In the genomic region with DNA sequence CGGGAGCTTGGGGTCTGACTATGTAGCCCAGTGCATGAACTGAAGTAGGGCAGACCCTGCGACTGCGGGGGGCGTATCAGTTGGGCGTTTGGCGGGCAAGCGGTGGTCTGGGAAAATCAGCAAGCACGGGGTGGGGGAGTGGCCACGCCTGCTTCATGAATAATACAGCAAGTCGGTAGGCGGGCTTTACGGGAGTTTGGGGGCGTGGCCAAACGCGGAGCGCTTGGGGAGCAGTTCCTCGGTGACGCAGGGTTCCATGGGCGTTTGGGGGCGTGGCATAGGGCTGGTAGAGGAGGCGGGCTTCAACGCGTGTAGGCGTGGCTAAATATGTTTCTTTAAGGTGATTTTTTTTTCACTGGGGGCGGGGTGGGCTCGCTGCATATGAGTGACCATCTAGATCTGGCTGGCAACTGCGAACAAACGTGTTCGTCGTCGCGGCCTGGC, we compare ENCODE assay signal across 7 mouse cellular contexts. TPM values are rescaled to one million over a fixed set of nuclear protein-coding genes. Genes with fewer than 3 reads are reported as not detected.
DNase-seq lines count a peak whose midpoint lies in the region; ATAC-seq and TF ChIP-seq lines count a peak whose summit lies in the region.

No protein-coding gene starts in this region.

- H3K36me3 ChIP-seq in embryonic facial prominence, embryonic 10.5 days (replicated peaks), result peaks cover 40% of the 10 kb centered on the region
- H3K36me3 ChIP-seq in intestine, postnatal 0 days (ENCODE audit: control insufficient read depth, insufficient read depth), result peaks cover 31% of the 10 kb centered on the region
- peaks cover 10% of the 10 kb centered on the region for H3K36me3 ChIP-seq in limb, embryonic 11.5 days (ENCODE audit: control insufficient read depth, insufficient read depth, low read length)
- peaks cover 36% of the 10 kb centered on the region for H3K36me3 ChIP-seq in midbrain, embryonic 14.5 days (ENCODE audit: control insufficient read depth, insufficient read depth, low read length)

- no peaks in the 10 kb centered on the region for H3K9me3 ChIP-seq in embryonic facial prominence, embryonic 10.5 days
- no peaks in the 10 kb centered on the region for H3K9me3 ChIP-seq in intestine, postnatal 0 days (ENCODE audit: control insufficient read depth)
- H3K9me3 ChIP-seq in limb, embryonic 11.5 days (ENCODE audit: control insufficient read depth, low read length), result no peaks in the 10 kb centered on the region
- no peaks in the 10 kb centered on the region for H3K9me3 ChIP-seq in midbrain, embryonic 14.5 days (ENCODE audit: control insufficient read depth, low read length)

- peak overlapping the region; percentile 84 for H3K9ac ChIP-seq in intestine, postnatal 0 days (ENCODE audit: low read depth, low read length)
- H3K9ac ChIP-seq in limb, embryonic 11.5 days (ENCODE audit: low read length), result peak overlapping the region; percentile 49
- H3K9ac ChIP-seq in midbrain, embryonic 14.5 days (replicated peaks; ENCODE audit: low read length), result peak overlapping the region; percentile 39

- peak overlapping the region; percentile 91 for H3K27ac ChIP-seq in embryonic facial prominence, embryonic 10.5 days (replicated peaks)
- peak overlapping the region; percentile 91 for H3K27ac ChIP-seq in intestine, postnatal 0 days (ENCODE audit: low read depth, low read length)
- H3K27ac ChIP-seq in limb, embryonic 11.5 days (replicated peaks; ENCODE audit: low read depth, low read length), result peak overlapping the region; percentile 62; the same call in 1 of the 2 replicates
- peak overlapping the region; percentile 91 for H3K27ac ChIP-seq in midbrain, embryonic 14.5 days (replicated peaks; ENCODE audit: low read depth, low read length)

- peak overlapping the region; percentile 91 for H3K4me2 ChIP-seq in intestine, postnatal 0 days (replicated peaks; ENCODE audit: low read depth)
- H3K4me2 ChIP-seq in limb, embryonic 11.5 days (ENCODE audit: low read depth, severe bottlenecking), result peak overlapping the region; percentile 71
- H3K4me2 ChIP-seq in midbrain, embryonic 14.5 days (ENCODE audit: low read length), result peak overlapping the region; percentile 79

- ATAC-seq in intestine, postnatal 0 days, result peak; percentile 64
- peak; percentile 73 for ATAC-seq in limb, embryonic 11.5 days (ENCODE audit: insufficient number of reproducible peaks, low FRiP score, low TSS enrichment, low read depth)
- peak; percentile 81 for ATAC-seq in midbrain, embryonic 14.5 days (ENCODE audit: low FRiP score, low TSS enrichment)

- TF ChIP-seq CTCF in intestine, postnatal 0 days (IDR thresholded peaks at IDR 0.05; ENCODE audit: low read depth), result no peak

- no peaks in the 10 kb centered on the region for H3K27me3 ChIP-seq in embryonic facial prominence, embryonic 10.5 days (replicated peaks; ENCODE audit: low read depth, poor library complexity, severe bottlenecking)
- H3K27me3 ChIP-seq in intestine, postnatal 0 days (replicated peaks; ENCODE audit: control insufficient read depth, insufficient read depth, low read length), result no peaks in the 10 kb centered on the region
- no peaks in the 10 kb centered on the region for H3K27me3 ChIP-seq in limb, embryonic 11.5 days (ENCODE audit: control insufficient read depth, insufficient read depth, low read length)
- H3K27me3 ChIP-seq in midbrain, embryonic 14.5 days (ENCODE audit: control insufficient read depth, insufficient read depth, low read length), result no peaks in the 10 kb centered on the region

- peaks cover 31% of the 10 kb centered on the region for H3K4me1 ChIP-seq in embryonic facial prominence, embryonic 10.5 days
- peaks cover 1% of the 10 kb centered on the region for H3K4me1 ChIP-seq in intestine, postnatal 0 days (replicated peaks; ENCODE audit: control insufficient read depth, insufficient read depth, low read length)
- H3K4me1 ChIP-seq in limb, embryonic 11.5 days (ENCODE audit: control insufficient read depth, insufficient read depth, low read length), result peaks cover 9% of the 10 kb centered on the region
- H3K4me1 ChIP-seq in midbrain, embryonic 14.5 days (ENCODE audit: control insufficient read depth, insufficient read depth, low read length), result peaks cover 12% of the 10 kb centered on the region

- WGBS in embryonic facial prominence, embryonic 10.5 days, result under 1% methylated on average over 32 of the region's 32 CpGs
- under 1% methylated on average over 32 of the region's 32 CpGs for WGBS in intestine, postnatal 0 days
- WGBS in limb, embryonic 11.5 days, result under 1% methylated on average over 32 of the region's 32 CpGs
- 2% methylated on average over 32 of the region's 32 CpGs for WGBS in midbrain, embryonic 14.5 days

- DNase-seq in adrenal gland, postnatal 10 days, result peak; percentile 100
- peak; percentile 100 for DNase-seq in embryonic facial prominence, embryonic 10.5 days (ENCODE audit: low spot score)
- DNase-seq in gonadal fat pad, adult 2 months (ENCODE audit: low read depth), result peak; percentile 88
- peak; percentile 100 for DNase-seq in limb, embryonic 11.5 days (ENCODE audit: low spot score)
- DNase-seq in midbrain, embryonic 14.5 days, result peak; percentile 100
- peak; percentile 99 for DNase-seq in spleen, adult 18-20 months

- peak overlapping the region; percentile 88 for H3K4me3 ChIP-seq in embryonic facial prominence, embryonic 10.5 days
- peak overlapping the region; percentile 82 for H3K4me3 ChIP-seq in intestine, postnatal 0 days (ENCODE audit: low read depth, low read length)
- H3K4me3 ChIP-seq in limb, embryonic 11.5 days (ENCODE audit: low read depth, low read length), result peak overlapping the region; percentile 84
- peak overlapping the region; percentile 87 for H3K4me3 ChIP-seq in midbrain, embryonic 14.5 days (replicated peaks; ENCODE audit: low read depth, low read length)

RNA-seq across cellular contexts. Expression of a gene that starts 0.6 kb away (rescaled TPM):
- total RNA-seq in adrenal gland, postnatal 10 days (2021), result 10 to 100 TPM; 22.2 to 26.3 TPM
- polyA plus RNA-seq in embryonic facial prominence, embryonic 10.5 days (2016; fragmentation: Nextera tagmentation; extraction: Ambion mirVana), result 20.8 and 21.1 TPM in 2 replicates
- polyA plus RNA-seq in gonadal fat pad, adult 2 months (2012; rRNA removed), result 18.4 and 23.9 TPM in 2 replicates
- 11.8 and 13.0 TPM in 2 replicates for polyA plus RNA-seq in intestine, postnatal 0 days (2015; fragmentation: Nextera tagmentation; extraction: Ambion mirVana)
- polyA plus RNA-seq in limb, embryonic 11.5 days (2014; fragmentation: Nextera tagmentation; extraction: Ambion mirVana), result 19.5 and 20.1 TPM in 2 replicates
- 14.9 and 17.1 TPM in 2 replicates for polyA plus RNA-seq in midbrain, embryonic 14.5 days (2014; fragmentation: Nextera tagmentation; extraction: Ambion mirVana)

RNA-seq across cellular contexts. Expression of a gene that starts 10.9 kb away (rescaled TPM):
- 10 to 100 TPM; 84.0 to 97.4 TPM for total RNA-seq in adrenal gland, postnatal 10 days (2021)
- polyA plus RNA-seq in embryonic facial prominence, embryonic 10.5 days (2016; fragmentation: Nextera tagmentation; extraction: Ambion mirVana), result 49.7 and 51.0 TPM in 2 replicates
- polyA plus RNA-seq in gonadal fat pad, adult 2 months (2012; rRNA removed), result 92.8 and 107 TPM in 2 replicates
- polyA plus RNA-seq in intestine, postnatal 0 days (2015; fragmentation: Nextera tagmentation; extraction: Ambion mirVana), result 46.4 and 52.1 TPM in 2 replicates
- polyA plus RNA-seq in limb, embryonic 11.5 days (2014; fragmentation: Nextera tagmentation; extraction: Ambion mirVana), result 47.0 and 47.6 TPM in 2 replicates
- polyA plus RNA-seq in midbrain, embryonic 14.5 days (2014; fragmentation: Nextera tagmentation; extraction: Ambion mirVana), result 50.7 and 52.6 TPM in 2 replicates

RNA-seq across cellular contexts. Expression of a gene that starts 11.1 kb away (rescaled TPM):
- 100 to 1,000 TPM; 226 to 250 TPM for total RNA-seq in adrenal gland, postnatal 10 days (2021)
- polyA plus RNA-seq in embryonic facial prominence, embryonic 10.5 days (2016; fragmentation: Nextera tagmentation; extraction: Ambion mirVana), result 278 and 285 TPM in 2 replicates
- polyA plus RNA-seq in gonadal fat pad, adult 2 months (2012; rRNA removed), result 399 and 446 TPM in 2 replicates
- 199 and 203 TPM in 2 replicates for polyA plus RNA-seq in intestine, postnatal 0 days (2015; fragmentation: Nextera tagmentation; extraction: Ambion mirVana)
- 221 and 233 TPM in 2 replicates for polyA plus RNA-seq in limb, embryonic 11.5 days (2014; fragmentation: Nextera tagmentation; extraction: Ambion mirVana)
- polyA plus RNA-seq in midbrain, embryonic 14.5 days (2014; fragmentation: Nextera tagmentation; extraction: Ambion mirVana), result 328 and 408 TPM in 2 replicates

RNA-seq across cellular contexts. Expression of a gene that starts 28.1 kb away (rescaled TPM):
- 1,000 to 10,000 TPM; 1,751 to 1,916 TPM for total RNA-seq in adrenal gland, postnatal 10 days (2021)
- 908 and 951 TPM in 2 replicates for polyA plus RNA-seq in embryonic facial prominence, embryonic 10.5 days (2016; fragmentation: Nextera tagmentation; extraction: Ambion mirVana)
- 662 and 697 TPM in 2 replicates for polyA plus RNA-seq in gonadal fat pad, adult 2 months (2012; rRNA removed)
- 805 and 863 TPM in 2 replicates for polyA plus RNA-seq in intestine, postnatal 0 days (2015; fragmentation: Nextera tagmentation; extraction: Ambion mirVana)
- 926 and 927 TPM in 2 replicates for polyA plus RNA-seq in limb, embryonic 11.5 days (2014; fragmentation: Nextera tagmentation; extraction: Ambion mirVana)
- polyA plus RNA-seq in midbrain, embryonic 14.5 days (2014; fragmentation: Nextera tagmentation; extraction: Ambion mirVana), result 696 and 821 TPM in 2 replicates

RNA-seq across cellular contexts. Expression of a gene that starts 32.1 kb away (rescaled TPM):
- 100 to 1,000 TPM; 121 to 130 TPM for total RNA-seq in adrenal gland, postnatal 10 days (2021)
- 118 and 138 TPM in 2 replicates for polyA plus RNA-seq in embryonic facial prominence, embryonic 10.5 days (2016; fragmentation: Nextera tagmentation; extraction: Ambion mirVana)
- polyA plus RNA-seq in gonadal fat pad, adult 2 months (2012; rRNA removed), result 202 and 238 TPM in 2 replicates
- polyA plus RNA-seq in intestine, postnatal 0 days (2015; fragmentation: Nextera tagmentation; extraction: Ambion mirVana), result 145 and 148 TPM in 2 replicates
- 126 and 138 TPM in 2 replicates for polyA plus RNA-seq in limb, embryonic 11.5 days (2014; fragmentation: Nextera tagmentation; extraction: Ambion mirVana)
- polyA plus RNA-seq in midbrain, embryonic 14.5 days (2014; fragmentation: Nextera tagmentation; extraction: Ambion mirVana), result 152 and 190 TPM in 2 replicates

Comparison
In these comparisons a context has a peak if more than half of its experiments do, and no peak if none do; other contexts are left out.
1. Peak in every context shown above with its lines: DNase-seq, ATAC-seq, H3K4me3 ChIP-seq and H3K27ac ChIP-seq.